Mouse (Mus musculus) midbrain, embryonic 10.5 days (tissue): ENCODE data around the gene Olfr510. TPM values are rescaled to one million over a fixed set of nuclear protein-coding genes. Genes with fewer than 3 reads are reported as not detected.
"Not testable (repeated sequence)": the region's sequence is repeated elsewhere in the genome, so short reads cannot be mapped to it uniquely, and the experiment has no call there.

ENCODE experiments used
- DNase-seq: peaks from one replicate; pipeline ENCODE4 v3.0.0-alpha.2; 2017; ENCODE audit warnings: low spot score
- H3K27ac ChIP-seq: fragments of 300-500 bp; sonication (generic); replicated peaks from 2 replicates; pipeline ENCODE4 v1.5.1; 2016; ENCODE audit warnings: mild to moderate bottlenecking
- H3K27me3 ChIP-seq: fragments of 300-500 bp; sonication (generic); 2 replicates; pipeline ENCODE4 v1.6.1; 2016; ENCODE audit warnings: low read depth, mild to moderate bottlenecking; ENCODE audit not compliant: poor library complexity, severe bottlenecking
- H3K36me3 ChIP-seq: fragments of 300-500 bp; sonication (generic); 2 replicates; pipeline ENCODE4 v1.6.1; 2016; ENCODE audit warnings: mild to moderate bottlenecking, moderate library complexity
- H3K4me1 ChIP-seq: fragments of 300-500 bp; sonication (generic); 2 replicates; pipeline ENCODE4 v1.6.1; 2016
- H3K4me3 ChIP-seq: fragments of 300-500 bp; sonication (generic); 2 replicates; pipeline ENCODE4 v1.5.1; 2016; ENCODE audit warnings: mild to moderate bottlenecking, moderate library complexity
- H3K9me3 ChIP-seq: fragments of 300-500 bp; sonication (generic); replicated peaks from 2 replicates; pipeline ENCODE4 v1.6.1; 2016; ENCODE audit warnings: mild to moderate bottlenecking
- WGBS: fragments of 180-500 bp; shearing (Covaris S2); methylation state at CpG from one replicate; pipeline ENCODE4 v1.1.7; 2016; 5-methylcytosine and 5-hydroxymethylcytosine counted together
- polyA plus RNA-seq: library from polyadenylated mRNA; unstranded; fragments of >200 nt; fragmentation: Nextera tagmentation; extraction: Ambion mirVana; gene quantifications from 2 replicates; pipeline ENCODE4 v1.2.1, GENCODE M21; 2016

Gene Olfr510
- polyA plus RNA-seq: not detected in 2 replicates

GRCm38 (mm10) chr7:108666118-108666517, at the start of gene Olfr510:
Gene Olfr510 (plus strand): TSS chr7:108666418.
- no peaks in the 10 kb centered on the region for H3K9me3 ChIP-seq
- no peak within 1 kb of the TSS for H3K4me3 ChIP-seq
- 92% methylated on average over 1 of the region's 1 CpGs for WGBS
- H3K36me3 ChIP-seq: no peaks in the 10 kb centered on the region
- DNase-seq: no peak
- H3K27ac ChIP-seq: no peak within 1 kb of the TSS
- H3K27me3 ChIP-seq: no peaks in the 10 kb centered on the region
- H3K4me1 ChIP-seq: no peaks in the 10 kb centered on the region

- WGBS: 57% methylated on average over 3 of the region's 3 CpGs
- DNase-seq, H3K9me3 ChIP-seq, H3K27me3 ChIP-seq, H3K4me1 ChIP-seq, H3K4me3 ChIP-seq, H3K36me3 ChIP-seq, H3K27ac ChIP-seq: not testable (repeated sequence)
Measured at GRCm38 (mm10) chr7:108616781-108617180, 49.4 kb upstream of the Olfr510 start.

- Histone ChIP-seq H3K36me3 (no peaks in the 10 kb centered on the region), H3K4me1 (no peaks in the 10 kb centered on the region), H3K9me3 (no peaks in the 10 kb centered on the region), H3K27me3 (no peaks in the 10 kb centered on the region), H3K4me3 (no peak within 1 kb of the TSS), H3K27ac (no peak within 1 kb of the TSS)
- no peak for DNase-seq
- 86% methylated on average over 2 of the region's 2 CpGs for WGBS
Measured at GRCm38 (mm10) chr7:108621514-108621913, 44.7 kb upstream of the Olfr510 start, which contains the start of gene Olfr507. Gene Olfr507 (plus strand): TSS chr7:108621814.

GRCm38 (mm10) chr7:108629694-108630093, 36.5 kb upstream of the Olfr510 start, which contains the start of gene Olfr508:
Gene Olfr508 (plus strand): TSS chr7:108629994.
- Histone ChIP-seq H3K27ac (no peak within 1 kb of the TSS), H3K4me1 (no peaks in the 10 kb centered on the region), H3K9me3 (no peaks in the 10 kb centered on the region), H3K4me3 (no peak within 1 kb of the TSS), H3K27me3 (no peaks in the 10 kb centered on the region), H3K36me3 (no peaks in the 10 kb centered on the region)
- 86% methylated on average over 3 of the region's 3 CpGs for WGBS
- no peak for DNase-seq

GRCm38 (mm10) chr7:108651806-108652205, 14.4 kb upstream of the Olfr510 start, which contains the start of gene Olfr509:
Gene Olfr509 (minus strand): TSS chr7:108651906.
- no peaks in the 10 kb centered on the region for H3K36me3 ChIP-seq
- H3K27ac ChIP-seq: no peak within 1 kb of the TSS
- peaks cover 4% of the 10 kb centered on the region; the same call in 1 of the 2 replicates for H3K9me3 ChIP-seq
- no peak for DNase-seq
- no peaks in the 10 kb centered on the region for H3K27me3 ChIP-seq
- no peak within 1 kb of the TSS for H3K4me3 ChIP-seq
- no peaks in the 10 kb centered on the region for H3K4me1 ChIP-seq

GRCm38 (mm10) chr7:108662419-108662818, 3.8 kb upstream of the Olfr510 start:
- WGBS: 86% methylated on average over 3 of the region's 3 CpGs
- no peak overlapping the region for H3K4me3 ChIP-seq
- H3K4me1 ChIP-seq: no peaks in the 10 kb centered on the region
- no peaks in the 10 kb centered on the region for H3K27me3 ChIP-seq
- H3K9me3 ChIP-seq: no peaks in the 10 kb centered on the region; the same call in 1 of the 2 replicates
- DNase-seq: no peak
- H3K36me3 ChIP-seq: no peaks in the 10 kb centered on the region
- H3K27ac ChIP-seq: no peak overlapping the region

GRCm38 (mm10) chr7:108671058-108671457, 4.8 kb downstream of the Olfr510 start:
- Histone ChIP-seq H3K36me3 (no peaks in the 10 kb centered on the region), H3K27me3 (no peaks in the 10 kb centered on the region), H3K27ac (no peak overlapping the region), H3K9me3 (peaks cover 9% of the 10 kb centered on the region; the same call in 1 of the 2 replicates), H3K4me1 (no peaks in the 10 kb centered on the region), H3K4me3 (no peak overlapping the region)
- 80% methylated on average over 1 of the region's 1 CpGs for WGBS
- DNase-seq: no peak

GRCm38 (mm10) chr7:108678886-108679285, 12.7 kb downstream of the Olfr510 start:
- no peaks in the 10 kb centered on the region for H3K27me3 ChIP-seq
- peaks cover 13% of the 10 kb centered on the region; the same call in 1 of the 2 replicates for H3K9me3 ChIP-seq
- H3K4me3 ChIP-seq: no peak overlapping the region
- H3K36me3 ChIP-seq: no peaks in the 10 kb centered on the region
- no peak overlapping the region for H3K27ac ChIP-seq
- no peaks in the 10 kb centered on the region for H3K4me1 ChIP-seq
- DNase-seq: no peak
- WGBS: 82% methylated on average over 4 of the region's 4 CpGs

GRCm38 (mm10) chr7:108713020-108713419, 46.8 kb downstream of the Olfr510 start, which contains the start of gene Olfr512:
Gene Olfr512 (plus strand): TSS chr7:108713320.
- no peaks in the 10 kb centered on the region for H3K36me3 ChIP-seq
- H3K27me3 ChIP-seq: no peaks in the 10 kb centered on the region
- H3K9me3 ChIP-seq: no peaks in the 10 kb centered on the region
- H3K4me3 ChIP-seq: no peak within 1 kb of the TSS
- no peak within 1 kb of the TSS for H3K27ac ChIP-seq
- no peaks in the 10 kb centered on the region for H3K4me1 ChIP-seq
- DNase-seq: no peak

Other genes with a start within 250 kb of the Olfr510 start
- not detected in 2 replicates for gene Olfr497, start 246.0 kb upstream of the Olfr510 start, polyA plus RNA-seq
- not detected in 2 replicates for gene Olfr498, start 201.1 kb upstream of the Olfr510 start, polyA plus RNA-seq
- gene Olfr502, start 141.4 kb upstream of the Olfr510 start, polyA plus RNA-seq: not detected in 2 replicates
- gene Olfr503, start 121.9 kb upstream of the Olfr510 start, polyA plus RNA-seq: not detected in 2 replicates
- not detected in 2 replicates for gene Olfr504, start 100.6 kb upstream of the Olfr510 start, polyA plus RNA-seq
- gene Olfr506, start 55.6 kb upstream of the Olfr510 start, polyA plus RNA-seq: not detected in 2 replicates
- gene Olfr507, start 44.6 kb upstream of the Olfr510 start, polyA plus RNA-seq: not detected in 2 replicates
- not detected in 2 replicates for gene Olfr508, start 36.4 kb upstream of the Olfr510 start, polyA plus RNA-seq
- not detected in 2 replicates for gene Olfr509, start 14.5 kb upstream of the Olfr510 start, polyA plus RNA-seq
- gene Olfr512, start 46.9 kb downstream of the Olfr510 start, polyA plus RNA-seq: not detected in 2 replicates
- not detected in 2 replicates for gene Olfr513, start 84.6 kb downstream of the Olfr510 start, polyA plus RNA-seq
- gene Olfr514, start 159.6 kb downstream of the Olfr510 start, polyA plus RNA-seq: not detected in 2 replicates
- not detected in 2 replicates for gene Olfr516, start 184.1 kb downstream of the Olfr510 start, polyA plus RNA-seq
- gene Olfr517, start 206.0 kb downstream of the Olfr510 start, polyA plus RNA-seq: not detected in 2 replicates
- not detected in 2 replicates for gene Olfr518, start 218.6 kb downstream of the Olfr510 start, polyA plus RNA-seq
- not detected in 2 replicates for gene Olfr519, start 228.0 kb downstream of the Olfr510 start, polyA plus RNA-seq